Mouse (Mus musculus) cerebellum, postnatal 10 days (tissue): ENCODE measurements around the gene Cyp8b1.

Experiments
- DNase-seq, 2 experiments: peaks; one replicate each; pipeline ENCODE4 v3.0.0; 2021; ENCODE audit warnings: mixed read lengths in 2 of 2

Gene Cyp8b1

GRCm38 (mm10) chr9:121914226-121914757 is 1.8 kb downstream of the Cyp8b1 start:
- DNase-seq = no peak

GRCm38 (mm10) chr9:121912786-121913185 is 3.3 kb downstream of the Cyp8b1 start:
- DNase-seq = peak; percentile 56 to 65

- DNase-seq = no peak
These were observed 4.9 kb downstream of the Cyp8b1 start for GRCm38 (mm10) chr9:121911196-121911595.

GRCm38 (mm10) chr9:121909635-121910034 is 6.5 kb downstream of the Cyp8b1 start:
- no peak for DNase-seq

- no peak for DNase-seq
These were observed 7.8 kb downstream of the Cyp8b1 start for GRCm38 (mm10) chr9:121908321-121908720.

- DNase-seq = no peak
These were observed 8.6 kb downstream of the Cyp8b1 start for GRCm38 (mm10) chr9:121907356-121908070.

- DNase-seq = no peak
These were observed 9.6 kb downstream of the Cyp8b1 start for GRCm38 (mm10) chr9:121906456-121906855.

GRCm38 (mm10) chr9:121905556-121906185 is 10.4 kb downstream of the Cyp8b1 start:
- DNase-seq = peak in 1 of 2 experiments; percentile 47

- DNase-seq = no peak
These were observed 11.2 kb downstream of the Cyp8b1 start for GRCm38 (mm10) chr9:121904946-121905345.

- DNase-seq = no peak
These were observed 11.8 kb downstream of the Cyp8b1 start for GRCm38 (mm10) chr9:121904319-121904718.

- DNase-seq = peak; percentile 81 to 82
These were observed 12.4 kb downstream of the Cyp8b1 start for GRCm38 (mm10) chr9:121903476-121904305.

GRCm38 (mm10) chr9:121901710-121902700 is 14.1 kb downstream of the Cyp8b1 start:
- no peak for DNase-seq

- DNase-seq = no peak
These were observed 15.7 kb downstream of the Cyp8b1 start for GRCm38 (mm10) chr9:121900282-121900855.

GRCm38 (mm10) chr9:121899306-121899705 is 16.8 kb downstream of the Cyp8b1 start:
- no peak for DNase-seq

GRCm38 (mm10) chr9:121898245-121898644 is 17.9 kb downstream of the Cyp8b1 start, which contains the start of gene Ackr2:
Gene Ackr2, plus strand, starts transcription at chr9:121898355.
- DNase-seq = no peak

- no peak for DNase-seq
These were observed 19.3 kb downstream of the Cyp8b1 start for GRCm38 (mm10) chr9:121896820-121897219.

- DNase-seq = no peak
These were observed 20.6 kb downstream of the Cyp8b1 start for GRCm38 (mm10) chr9:121895392-121895993.

GRCm38 (mm10) chr9:121894447-121894846 is 21.7 kb downstream of the Cyp8b1 start:
- peak in 1 of 2 experiments; percentile 22 for DNase-seq

GRCm38 (mm10) chr9:121892057-121892687 is 23.9 kb downstream of the Cyp8b1 start:
- DNase-seq = no peak

- no peak for DNase-seq
These were observed 24.8 kb downstream of the Cyp8b1 start for GRCm38 (mm10) chr9:121891301-121891700.
